Mouse (Mus musculus) E14TG2a.4 (cell line): Measurements from ENCODE around the gene Tinf2.

ENCODE experiments used
- CTCF ChIP-seq: conservative IDR thresholded peaks from 2 replicates; pipeline ENCODE4 v1.5.1; 2014; ENCODE audit warnings: low read length
- NANOG ChIP-seq: IDR thresholded peaks from 2 replicates; pipeline ENCODE4 v1.6.1; 2014; ENCODE audit warnings: borderline replicate concordance, low read length, mixed read lengths

GRCm38 (mm10) chr14:55660636-55661035 is 21.0 kb downstream of the Tinf2 start:
- TF ChIP-seq CTCF (no peak), NANOG (no peak)
